Mouse (Mus musculus) heart, postnatal 10 days (tissue): Measurements from ENCODE around the gene Tmbim6. TPM values are rescaled to one million over a fixed set of nuclear protein-coding genes. Genes with fewer than 3 reads are reported as not detected.
"Not testable (repeated sequence)": the region's sequence is repeated elsewhere in the genome, so short reads cannot be mapped to it uniquely, and the experiment has no call there.

Experiments used
- DNase-seq, 2 experiments: peaks; one replicate each; pipeline ENCODE4 v3.0.0; 2021
- intact Hi-C: fragments of 180-260 bp; cut with DNase I; formaldehyde crosslinking; loops from one replicate; pipeline ENCODE4 v1.15.1; 2025
- total RNA-seq, 2 experiments: library from RNA; stranded (reverse); gene quantifications; 2 replicates each; pipeline ENCODE4 v1.2.3; 2021

Tmbim6 gene
- total RNA-seq, 2 experiments from 2014 or later, result 225 to 229 TPM

DNA sequence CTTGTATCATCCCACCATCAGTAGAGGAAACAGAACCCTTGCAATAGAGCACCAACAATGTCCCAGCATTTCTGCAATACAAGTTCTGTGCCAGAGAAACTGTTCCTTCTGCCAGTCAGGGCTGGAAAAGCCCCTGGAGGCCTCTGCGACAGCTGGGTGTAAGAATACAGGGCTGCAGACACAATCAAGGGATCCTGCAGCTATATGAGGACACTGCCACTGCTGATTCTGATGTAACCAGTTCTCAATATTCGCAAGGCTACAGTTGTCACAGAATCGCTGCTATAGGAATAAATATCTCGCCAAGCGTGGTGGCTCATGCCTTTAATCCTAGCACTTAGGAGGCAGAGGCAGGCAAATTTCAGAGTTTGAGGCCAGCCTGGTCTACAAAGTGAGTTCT is 16.4 kb upstream of the Tmbim6 start:
- intact Hi-C loops, result no loop called here
- DNase-seq, result no peak

DNA sequence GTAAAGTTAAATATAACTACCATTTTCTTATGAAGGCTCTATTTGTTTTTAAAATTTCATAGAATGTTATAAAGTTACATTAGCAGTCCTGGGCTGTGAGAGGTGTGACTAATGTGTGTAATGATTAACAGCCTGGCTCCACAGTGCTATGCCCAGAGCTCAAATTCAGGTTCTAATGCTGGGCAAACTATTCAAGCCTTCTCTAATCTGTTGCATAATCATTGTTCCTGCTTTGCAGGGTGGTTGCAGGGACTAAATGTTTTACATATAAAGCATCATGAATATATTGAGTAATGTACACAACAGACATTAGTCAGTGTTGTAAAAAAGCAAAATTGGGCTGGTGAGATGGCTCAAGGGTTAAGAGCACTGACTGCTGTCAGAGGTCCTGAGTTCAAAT is 9.8 kb upstream of the Tmbim6 start:
- DNase-seq, result no peak
- intact Hi-C loops, result no loop called here

DNA sequence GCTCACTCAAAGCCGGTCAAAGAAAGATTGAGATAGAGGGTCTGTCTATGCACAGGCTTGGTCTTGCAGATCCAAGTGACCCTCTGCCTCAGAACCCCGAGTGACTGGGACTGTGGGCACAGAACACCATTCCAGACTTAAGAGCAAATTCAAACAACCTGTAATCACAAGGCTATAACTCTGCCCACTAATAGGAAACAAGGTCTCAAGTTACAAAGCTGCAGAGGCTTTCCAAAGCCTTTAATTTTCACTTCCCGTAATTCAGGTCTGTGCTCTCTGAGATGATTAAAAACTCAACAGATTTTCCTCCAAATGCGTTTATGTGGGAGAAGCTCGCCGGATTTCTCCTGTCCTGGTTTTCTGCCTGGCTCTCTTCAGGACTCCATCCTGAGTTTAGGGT is 8.6 kb upstream of the Tmbim6 start:
- DNase-seq, result no peak
- intact Hi-C loops, result no loop called here

DNA sequence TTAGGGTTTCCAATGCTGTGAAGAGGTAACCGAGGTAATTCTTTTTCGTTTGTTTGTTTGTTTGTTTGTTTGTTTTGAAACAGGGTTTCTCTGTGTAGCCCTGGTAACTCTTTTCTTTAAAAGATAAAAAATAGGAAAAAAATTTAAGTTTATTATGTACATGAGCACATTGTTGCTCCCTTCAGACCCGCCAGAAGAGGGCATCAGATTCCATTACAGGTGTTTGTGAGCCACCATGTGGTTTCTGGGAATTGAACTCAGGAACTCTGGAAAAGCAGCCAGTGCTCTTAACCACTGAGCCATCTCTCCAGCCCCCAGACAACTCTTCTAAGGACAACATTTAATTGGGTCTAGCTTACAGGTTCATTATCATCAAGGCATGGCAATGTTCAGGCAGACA is 6.6 kb upstream of the Tmbim6 start:
- intact Hi-C loops, DNase-seq: not testable (repeated sequence)

DNA sequence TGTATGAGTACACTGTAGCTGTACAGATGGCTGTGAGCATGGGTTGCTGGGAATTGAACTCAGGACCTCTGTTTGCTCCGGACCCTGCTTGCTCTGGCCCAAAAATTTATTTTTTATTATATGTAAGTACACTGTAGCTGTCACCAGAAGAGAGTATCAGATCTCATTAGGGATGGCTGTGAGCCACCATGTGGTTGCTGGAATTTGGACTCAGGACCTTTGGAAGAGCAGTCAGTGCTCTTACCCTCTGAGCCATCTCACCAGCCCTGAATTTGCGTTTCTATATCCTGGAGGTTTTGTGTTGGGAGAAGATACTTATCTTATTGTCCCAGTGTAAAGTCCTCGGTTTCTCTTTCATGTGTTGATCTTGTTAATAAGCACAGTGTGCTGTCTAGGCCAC is 5.9 kb upstream of the Tmbim6 start:
- no peak for DNase-seq

DNA sequence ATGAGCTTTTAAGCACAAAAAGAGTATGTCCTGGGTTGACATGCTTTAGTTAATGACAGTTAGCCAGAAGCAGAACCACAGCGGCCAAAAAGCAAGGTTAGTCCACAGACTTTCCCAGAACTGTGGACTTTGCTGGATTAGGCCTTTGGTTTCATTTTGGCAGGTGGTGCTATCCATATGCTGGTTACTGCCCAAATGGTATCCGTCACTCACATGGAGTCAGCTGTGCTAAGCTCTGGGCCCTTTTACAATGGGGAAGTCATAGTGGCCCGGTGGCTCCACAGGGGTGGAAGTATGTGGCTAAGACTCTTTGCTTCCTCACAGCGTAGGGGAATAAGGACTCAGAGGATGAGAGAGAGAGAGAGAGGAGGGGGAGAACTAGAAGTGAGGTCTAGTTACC is 4.7 kb upstream of the Tmbim6 start:
- intact Hi-C loops, result no loop called here
- DNase-seq, result no peak

More for the DNA sequence above, 5.9 kb upstream of the Tmbim6 start:
- intact Hi-C loops, result no loop called here

DNA sequence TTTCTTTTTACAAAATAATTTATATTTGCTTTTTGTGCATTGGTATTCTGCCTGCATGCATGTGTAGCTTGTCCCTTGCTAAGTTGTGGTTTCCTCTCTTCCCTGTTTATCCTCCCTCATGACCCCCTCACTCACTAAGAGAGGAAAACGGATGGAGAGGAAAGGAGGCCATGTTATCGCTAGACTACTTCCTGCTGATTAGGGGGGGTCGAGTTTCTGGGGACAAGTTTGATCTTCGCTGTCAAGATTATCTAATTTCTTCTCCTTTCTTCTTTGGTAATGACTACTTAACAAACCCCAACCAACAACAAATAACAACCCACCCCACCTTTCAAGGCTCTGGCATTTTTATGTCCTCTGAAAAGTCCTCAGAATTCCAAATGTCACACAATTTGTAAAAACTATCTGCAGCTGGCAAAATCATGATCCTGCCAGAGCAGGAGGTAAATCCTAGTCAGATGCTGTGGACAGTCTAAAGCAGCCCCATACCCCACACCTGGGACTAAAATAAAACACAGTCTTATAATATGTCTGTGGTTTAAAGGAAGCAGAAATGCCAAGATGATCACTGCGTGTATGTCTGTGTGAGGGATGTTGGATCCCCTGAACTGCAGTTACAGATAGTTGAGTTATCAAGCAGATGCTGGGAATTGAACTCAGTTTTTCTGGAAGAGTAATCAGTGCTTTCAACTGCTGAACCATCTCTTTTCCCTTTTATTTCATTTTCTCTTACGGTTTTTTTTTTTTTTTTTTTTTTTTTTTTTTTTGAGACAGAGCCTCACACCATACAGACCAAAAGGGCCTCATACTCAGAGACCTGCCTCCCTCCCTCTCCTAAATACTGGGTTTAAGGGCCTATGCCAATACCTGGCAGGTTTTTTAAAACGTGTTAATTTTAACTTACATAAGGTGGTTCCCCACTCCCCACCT is 1.9 kb upstream of the Tmbim6 start:
- DNase-seq, result no peak
- intact Hi-C loops, result loop anchor here (2.0 kb wide), 1 partner anchor 18 kb away; no protein-coding TSS in a partner anchor

DNA sequence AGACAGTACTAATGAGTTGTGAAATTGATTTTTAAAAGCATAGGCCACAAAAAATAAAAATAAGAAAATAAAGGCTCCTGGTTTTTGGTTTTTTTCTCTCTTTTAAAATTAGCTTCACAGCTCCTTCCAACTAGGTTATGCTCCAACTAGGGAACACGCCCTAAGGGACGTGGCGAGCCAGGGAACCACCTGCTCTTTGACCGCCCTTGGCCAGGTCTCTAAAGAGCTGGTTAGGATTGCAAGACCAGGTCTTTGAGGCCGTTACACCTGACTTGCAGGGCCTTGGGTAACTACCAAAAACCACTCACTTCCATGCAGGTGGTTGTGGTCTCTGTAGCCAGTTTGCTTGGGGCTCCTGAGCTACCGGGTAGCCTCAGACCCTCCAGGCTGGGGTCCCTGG is 707 bp upstream of the Tmbim6 start:
- intact Hi-C loops, result loop anchor here (2.0 kb wide), 1 partner anchor 19 kb away; no protein-coding TSS in a partner anchor
- DNase-seq, result no peak

DNA sequence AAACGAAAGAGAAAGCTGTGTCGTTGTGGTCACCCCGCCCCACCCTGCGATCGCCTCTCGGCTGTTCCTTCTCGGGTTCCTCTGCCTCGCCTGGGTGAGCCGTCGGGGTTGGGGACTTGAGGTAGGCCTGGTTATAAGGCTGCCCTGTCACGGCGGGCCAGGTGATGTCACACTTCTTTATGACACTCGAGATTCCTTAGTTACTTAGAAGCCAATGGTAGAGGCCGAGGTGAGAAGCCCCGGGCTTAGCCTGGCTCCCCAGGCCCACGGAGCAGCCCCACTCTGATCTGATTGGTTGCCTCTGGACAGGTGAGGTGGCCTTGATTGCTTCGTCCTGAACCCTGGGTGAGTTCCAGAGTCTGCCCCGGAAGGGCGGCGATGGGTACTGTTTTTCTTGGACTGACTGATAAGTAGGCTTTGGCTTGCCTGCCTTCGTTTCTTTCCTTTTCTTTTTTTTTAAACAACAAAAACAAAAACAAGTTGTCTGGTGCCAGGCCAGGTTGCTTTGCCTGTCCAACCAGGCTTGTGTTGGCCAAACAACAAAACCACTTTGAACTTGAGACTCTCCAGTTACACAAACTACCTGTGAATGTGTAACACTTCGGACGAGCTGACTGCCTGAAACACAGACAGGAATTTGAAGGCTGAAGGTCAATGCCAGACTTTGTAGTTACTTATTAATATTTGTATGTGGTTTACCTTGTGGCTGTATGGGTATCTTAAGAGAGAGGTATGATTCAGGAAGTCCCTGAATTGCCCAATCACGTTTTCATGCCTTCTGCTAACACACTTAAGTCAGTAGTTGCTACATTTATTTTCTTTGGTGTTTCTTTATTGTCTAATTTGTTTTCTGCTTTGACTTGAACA is 937 bp downstream of the Tmbim6 start:
- DNase-seq, result peak in 1 of 2 experiments; percentile 75
- intact Hi-C loops, result no loop called here

DNA sequence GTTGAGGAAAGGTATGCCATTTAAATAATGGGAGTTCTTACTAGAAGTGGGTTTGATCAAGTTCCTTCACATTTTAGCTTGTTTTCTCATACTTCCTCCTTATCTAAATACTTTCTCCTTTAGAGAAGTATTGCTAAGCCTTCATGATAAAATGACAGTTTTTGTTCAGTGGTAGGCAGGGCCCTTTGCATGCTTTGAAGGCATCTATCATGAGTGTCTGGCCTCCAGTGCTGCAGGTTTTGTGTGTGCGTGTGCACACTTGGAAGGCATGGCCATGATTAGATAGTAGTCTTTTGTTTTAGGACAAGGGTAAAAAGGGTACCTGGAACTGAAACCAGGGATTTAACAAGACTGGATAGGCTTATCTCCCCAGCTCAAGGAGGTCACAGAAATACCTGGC is 3.8 kb downstream of the Tmbim6 start:
- DNase-seq, result no peak
- intact Hi-C loops, result no loop called here

DNA sequence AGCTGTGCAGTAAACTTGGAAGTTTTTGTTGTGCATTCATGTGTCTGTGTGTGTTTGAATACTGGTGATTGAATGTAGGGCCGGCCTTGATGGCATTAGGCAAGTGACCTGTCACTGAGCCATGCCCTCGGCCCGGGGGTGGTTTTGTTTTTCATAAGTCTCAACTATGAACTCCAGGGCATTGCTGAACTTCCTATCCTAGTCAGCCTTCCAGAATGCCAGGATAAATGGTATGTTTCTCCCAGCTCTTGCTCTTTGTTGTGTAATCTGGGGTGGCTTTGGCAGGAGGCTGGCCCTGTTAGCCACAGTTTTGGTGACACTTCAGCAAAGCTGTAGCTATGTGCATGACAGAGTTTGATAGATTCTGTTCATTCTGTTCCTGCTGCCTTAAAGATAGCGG is 4.2 kb downstream of the Tmbim6 start:
- DNase-seq, result no peak
- intact Hi-C loops, result no loop called here

DNA sequence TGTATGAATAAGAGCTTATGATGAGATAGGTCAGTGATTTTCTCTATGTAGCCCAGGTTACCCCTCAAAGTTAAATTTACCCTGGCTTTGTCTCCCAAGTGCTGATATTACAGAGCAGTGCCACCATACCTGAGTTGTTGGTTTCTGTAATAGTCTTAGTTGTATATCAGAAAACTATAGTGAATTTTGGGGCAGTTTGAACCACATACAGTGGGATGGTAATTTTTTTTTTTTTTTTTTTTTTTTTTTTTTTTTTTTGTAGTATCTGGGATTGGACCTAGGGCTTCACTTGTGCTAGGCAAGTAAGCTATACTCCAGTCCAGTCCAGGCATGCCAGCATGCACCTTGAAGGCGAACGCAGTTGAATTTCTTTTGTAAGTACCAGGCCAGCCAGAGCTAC is 4.9 kb downstream of the Tmbim6 start:
- intact Hi-C loops, result no loop called here
- DNase-seq, result no peak

DNA sequence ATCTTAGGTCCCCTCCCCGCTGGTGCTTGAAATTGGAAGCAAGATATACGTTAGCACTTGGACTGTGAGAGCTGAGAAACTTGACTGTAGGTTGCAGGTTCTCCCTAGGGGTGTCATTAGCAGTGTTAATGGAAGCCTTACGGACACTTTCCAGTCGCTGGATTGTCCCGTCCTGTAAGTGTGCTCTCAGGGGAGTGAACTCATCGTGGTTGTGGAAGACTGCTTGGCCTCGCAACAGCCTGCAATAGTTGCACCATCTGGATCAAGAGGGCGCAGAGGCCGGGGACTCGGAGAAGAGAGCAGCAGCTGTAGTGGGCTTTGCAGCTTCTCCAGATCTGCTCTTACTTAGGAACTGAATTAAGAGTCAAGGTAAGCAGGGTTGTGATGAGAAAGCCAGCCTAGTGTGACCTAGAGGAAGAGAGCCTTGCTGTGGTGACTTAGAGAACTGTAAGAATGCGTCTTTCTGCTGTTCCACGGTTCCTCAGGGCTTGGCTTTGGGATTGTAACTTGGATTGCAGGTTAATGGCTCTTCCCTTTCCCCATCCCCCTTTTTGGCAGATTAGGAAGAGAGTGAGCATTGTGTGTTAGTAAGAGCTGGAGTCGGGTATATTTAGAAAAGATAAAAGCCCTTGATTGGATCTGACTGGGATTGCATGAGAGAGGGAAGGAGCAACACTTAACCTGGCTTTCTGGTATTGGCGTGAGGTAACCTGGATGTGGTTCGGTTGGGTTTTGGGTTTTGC is 7.0 kb downstream of the Tmbim6 start:
- intact Hi-C loops, result no loop called here
- peak in 1 of 2 experiments; percentile 38 for DNase-seq

DNA sequence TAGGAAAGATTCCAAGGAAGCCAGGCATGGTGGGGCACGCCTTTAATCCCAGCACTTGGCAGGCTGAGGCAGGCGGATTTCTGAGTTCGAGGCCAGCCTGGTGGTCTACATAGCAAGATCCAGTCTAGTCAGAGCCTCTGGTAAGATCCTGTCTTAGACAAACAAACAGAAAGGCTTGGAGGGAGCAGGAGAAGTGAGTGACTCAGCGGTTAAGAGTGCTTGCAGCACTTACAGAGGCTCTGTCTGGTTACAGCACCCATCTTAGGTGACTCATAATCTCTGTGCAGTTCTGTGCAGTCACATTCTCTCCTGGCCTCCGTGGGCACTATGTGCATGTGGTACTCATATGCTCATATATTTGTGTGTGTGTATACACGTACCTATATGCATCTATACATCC is 7.9 kb downstream of the Tmbim6 start:
- intact Hi-C loops, result no loop called here
- no peak for DNase-seq

DNA sequence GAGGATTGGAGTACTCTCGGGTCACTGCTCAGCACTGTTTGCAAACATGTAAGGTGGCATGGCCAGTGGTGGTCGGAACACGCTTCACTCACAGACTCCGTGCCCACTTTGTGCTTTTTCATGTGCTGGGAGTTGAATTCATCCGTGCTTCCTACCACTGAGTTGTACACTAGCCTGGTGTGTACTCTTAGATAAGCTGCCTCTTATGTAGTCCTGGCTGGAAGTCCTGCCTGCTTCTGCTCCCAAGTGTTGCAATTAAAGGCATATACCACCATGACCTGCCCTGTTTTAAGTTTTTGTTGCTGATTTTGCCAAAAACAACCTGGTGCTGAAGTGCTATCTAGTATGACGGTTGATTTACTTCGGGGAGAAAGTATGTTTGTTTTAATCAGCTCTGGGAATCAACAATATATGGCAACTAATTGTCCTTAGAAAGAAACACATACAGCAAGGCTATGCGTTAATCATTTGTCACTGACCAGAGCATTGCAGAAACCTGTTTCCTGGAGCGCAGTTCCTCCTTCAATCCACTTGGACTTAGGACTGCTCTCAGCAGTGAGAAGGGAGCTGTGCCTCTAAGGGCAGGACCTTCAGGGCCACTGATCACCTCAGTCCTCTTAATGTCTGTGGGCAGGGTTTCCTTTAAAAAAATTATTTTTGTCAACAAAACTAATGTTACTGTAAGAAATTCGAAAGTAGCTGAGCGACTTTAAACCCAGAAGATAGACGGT is 10.6 kb downstream of the Tmbim6 start:
- intact Hi-C loops, result no loop called here
- DNase-seq, result no peak

DNA sequence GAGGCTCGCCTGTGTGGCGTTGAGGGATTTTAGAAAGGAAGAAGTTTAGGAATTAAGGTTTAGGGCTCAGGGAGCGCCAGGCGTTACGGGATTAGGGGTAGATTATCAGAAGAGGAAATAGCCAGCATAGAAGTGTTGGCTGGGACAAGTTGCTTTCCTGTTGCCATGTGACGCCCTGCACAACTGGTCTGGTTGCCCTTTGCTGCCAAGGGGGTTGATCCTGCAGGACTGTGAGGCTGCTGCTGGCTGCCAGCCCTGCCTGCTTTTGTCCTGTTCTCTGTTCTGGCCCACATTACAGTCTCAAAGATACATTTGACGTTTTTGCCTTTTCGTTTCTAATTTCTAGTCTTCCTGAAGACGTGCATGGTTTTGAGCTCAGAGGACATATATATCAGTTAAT is 12.5 kb downstream of the Tmbim6 start:
- intact Hi-C loops, result no loop called here
- DNase-seq, result peak; percentile 70 to 77

DNA sequence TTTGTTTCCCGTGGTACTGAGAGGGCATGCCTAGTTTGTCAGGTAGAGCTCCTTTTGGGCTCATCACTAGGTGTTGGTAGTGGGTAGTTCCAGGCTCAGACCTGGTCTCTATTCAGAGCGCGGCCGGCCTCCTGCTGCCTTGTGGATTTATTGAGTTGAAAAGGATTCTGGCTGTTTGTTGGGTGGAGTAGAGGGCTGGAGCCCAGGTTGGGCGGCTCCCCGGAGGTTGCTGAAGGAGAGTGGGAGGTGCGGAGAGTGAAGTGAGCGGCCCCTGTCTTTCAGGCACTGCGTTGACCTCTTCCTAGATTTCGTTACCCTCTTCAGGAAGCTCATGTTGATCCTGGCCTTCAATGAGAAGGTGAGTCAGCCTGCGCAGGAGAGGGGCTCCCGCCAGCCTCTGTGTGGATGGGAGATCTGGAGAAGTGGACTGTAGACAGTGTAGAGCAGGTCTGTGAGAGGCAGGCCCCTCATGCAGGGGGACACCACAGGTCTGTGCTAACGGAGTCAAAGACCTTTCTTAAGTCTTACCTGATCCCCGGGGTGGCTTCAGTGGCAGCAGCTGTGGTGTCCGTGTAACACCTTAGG is 14.4 kb downstream of the Tmbim6 start:
- intact Hi-C loops, result no loop called here
- no peak for DNase-seq

DNA sequence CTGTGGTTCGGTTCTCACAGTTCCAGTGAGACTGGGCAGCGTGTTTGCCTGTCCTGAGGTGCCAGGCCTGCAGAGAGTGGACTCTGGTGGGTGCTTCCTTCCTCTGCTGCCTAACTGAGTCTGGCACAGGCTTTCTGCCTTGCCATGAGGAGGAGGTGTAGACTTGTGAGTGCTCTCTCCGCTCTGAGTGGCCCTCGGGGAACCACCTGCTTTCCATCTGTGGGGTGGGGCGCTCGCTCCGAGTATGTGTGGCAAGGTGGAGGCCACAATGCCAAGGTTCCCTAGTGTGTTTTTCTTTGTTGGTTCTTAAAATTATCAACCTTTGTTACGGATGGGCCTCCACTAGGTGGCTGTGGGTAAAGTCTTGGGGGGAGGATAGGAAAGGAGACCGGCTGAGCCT is 16.2 kb downstream of the Tmbim6 start:
- DNase-seq, result no peak
- intact Hi-C loops, result no loop called here

DNA sequence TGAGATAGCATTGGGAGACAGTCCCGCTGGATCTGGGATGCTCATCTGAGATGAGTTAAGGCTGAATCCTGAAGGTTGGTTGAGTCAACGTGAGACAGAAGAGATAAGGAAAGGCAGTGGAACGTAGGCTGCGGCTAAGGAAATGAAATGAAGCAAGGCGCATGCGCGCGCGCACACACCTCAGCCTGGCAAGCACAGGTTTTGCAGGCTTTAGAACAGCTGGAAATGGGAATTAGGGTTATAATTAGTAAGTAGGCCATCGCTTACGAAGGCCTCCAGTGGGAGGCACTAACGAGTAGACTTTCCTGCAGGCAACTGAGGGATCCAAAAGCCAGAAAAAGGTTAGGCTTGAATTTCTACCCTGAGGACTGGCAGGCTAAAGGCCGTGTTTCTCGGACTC is 19.1 kb downstream of the Tmbim6 start:
- no peak for DNase-seq
- intact Hi-C loops, result no loop called here

DNA sequence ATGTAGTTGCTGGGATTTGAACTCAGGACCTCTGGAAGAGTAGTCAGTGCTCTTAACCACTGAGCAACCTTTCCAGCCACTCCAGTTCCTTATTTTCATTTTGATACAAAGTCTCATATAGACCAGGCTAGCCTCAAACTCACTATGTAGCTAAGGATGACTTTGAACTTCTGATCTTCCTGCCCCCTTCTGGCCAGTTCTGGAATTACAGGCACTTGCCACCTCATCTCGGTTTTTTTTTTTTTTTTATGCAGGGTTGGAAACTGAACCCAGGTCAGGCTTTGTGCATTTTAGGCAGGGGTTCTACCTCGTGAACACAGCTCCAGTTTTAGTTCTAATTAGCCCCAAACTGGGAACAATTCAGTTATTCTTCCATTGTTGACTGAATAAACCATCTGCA is 23.1 kb downstream of the Tmbim6 start:
- intact Hi-C loops, result loop anchor here (1.0 kb wide), 1 partner anchor 54 kb away; no protein-coding TSS in a partner anchor
- peak; percentile 49 to 75 for DNase-seq
